Mouse (Mus musculus) thymus, adult 2 months (tissue): ENCODE results near the gene Tmem59. TPM values are rescaled to one million over a fixed set of nuclear protein-coding genes. Genes with fewer than 3 reads are reported as not detected.

Source experiments
- DNase-seq: peaks from one replicate; pipeline ENCODE4 v3.0.0; 2021
- H3K27ac ChIP-seq: fragments of 200-500 bp; 2 replicates; pipeline ENCODE4 v1.5.1; 2012; ENCODE audit warnings: low read length, control low read depth; ENCODE audit not compliant: control insufficient read depth, insufficient read depth
- H3K27me3 ChIP-seq: fragments of 200-500 bp; 2 replicates; pipeline ENCODE4 v1.6.1; 2012; ENCODE audit warnings: mild to moderate bottlenecking, low read length, moderate library complexity, mixed read lengths; ENCODE audit not compliant: control insufficient read depth, insufficient read depth
- H3K36me3 ChIP-seq: fragments of 200-500 bp; 2 replicates; pipeline ENCODE4 v1.6.1; 2012; ENCODE audit warnings: mild to moderate bottlenecking, low read length, moderate library complexity; ENCODE audit not compliant: control insufficient read depth, insufficient read depth
- H3K4me1 ChIP-seq: fragments of 200-500 bp; replicated peaks from 2 replicates; pipeline ENCODE4 v1.6.1; 2012; ENCODE audit warnings: low read length; ENCODE audit not compliant: control insufficient read depth, insufficient read depth
- H3K4me3 ChIP-seq: fragments of 200-500 bp; 2 replicates; pipeline ENCODE4 v1.5.1; 2012; ENCODE audit warnings: mild to moderate bottlenecking, low read length, control low read depth, moderate library complexity; ENCODE audit not compliant: control insufficient read depth, insufficient read depth
- CTCF ChIP-seq: fragments of 200-500 bp; IDR thresholded peaks from 2 replicates; pipeline ENCODE4 v1.5.1; 2012; ENCODE audit warnings: mild to moderate bottlenecking, control low read depth, low read length, moderate library complexity, borderline replicate concordance; ENCODE audit not compliant: control insufficient read depth, poor library complexity, insufficient read depth; ENCODE audit errors: extremely low read depth
- POLR2A ChIP-seq: fragments of 200-500 bp; IDR thresholded peaks from 2 replicates; pipeline ENCODE4 v1.6.1; 2012; ENCODE audit warnings: mild to moderate bottlenecking, low read length, control low read depth, moderate library complexity; ENCODE audit not compliant: control insufficient read depth, poor library complexity, insufficient read depth; ENCODE audit errors: extremely low read depth
- WGBS: fragments of 180-500 bp; shearing (Covaris S2); methylation state at CpG from one replicate; pipeline ENCODE4 v1.1.7; 2018; 5-methylcytosine and 5-hydroxymethylcytosine counted together
- polyA plus RNA-seq: library from polyadenylated mRNA; depleted of rRNA; stranded (reverse); fragments of >200 nt; gene quantifications from 2 replicates; pipeline ENCODE4 v1.2.3, GENCODE M21; 2012

Gene Tmem59
- polyA plus RNA-seq, 1 experiment: 194 TPM

DNA sequence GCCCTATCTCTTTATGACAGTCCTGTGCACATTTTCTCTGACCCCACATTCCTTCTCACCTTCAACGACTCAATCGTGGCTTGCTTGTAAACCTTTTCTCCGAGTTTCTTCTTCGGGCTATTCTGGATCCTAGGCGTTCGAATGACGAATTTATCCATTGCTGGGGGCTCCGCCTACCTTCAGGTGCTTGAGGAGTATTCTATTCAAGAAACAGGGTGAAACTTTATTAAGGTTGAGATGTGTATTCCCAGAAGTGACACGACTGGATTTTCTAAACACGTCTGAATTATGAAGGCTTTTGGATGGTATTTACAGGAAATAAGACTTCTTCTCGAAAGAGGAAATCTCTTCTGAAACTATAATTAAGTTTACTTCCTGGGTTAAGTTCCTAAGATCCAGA is 693 bp upstream of the Tmem59 start:
- 34% methylated on average over 11 of the region's 11 CpGs for WGBS
- peak overlapping the region; percentile 75 for H3K27ac ChIP-seq
- DNase-seq: no peak
- H3K27me3 ChIP-seq: no peaks in the 10 kb centered on the region
- peaks cover 12% of the 10 kb centered on the region; the same call in 1 of the 2 replicates for H3K36me3 ChIP-seq
- H3K4me3 ChIP-seq: peak overlapping the region; percentile 84
- TF ChIP-seq CTCF (no peak), POLR2A (no peak)
- peaks cover 8% of the 10 kb centered on the region; the same call in 1 of the 2 replicates for H3K4me1 ChIP-seq

DNA sequence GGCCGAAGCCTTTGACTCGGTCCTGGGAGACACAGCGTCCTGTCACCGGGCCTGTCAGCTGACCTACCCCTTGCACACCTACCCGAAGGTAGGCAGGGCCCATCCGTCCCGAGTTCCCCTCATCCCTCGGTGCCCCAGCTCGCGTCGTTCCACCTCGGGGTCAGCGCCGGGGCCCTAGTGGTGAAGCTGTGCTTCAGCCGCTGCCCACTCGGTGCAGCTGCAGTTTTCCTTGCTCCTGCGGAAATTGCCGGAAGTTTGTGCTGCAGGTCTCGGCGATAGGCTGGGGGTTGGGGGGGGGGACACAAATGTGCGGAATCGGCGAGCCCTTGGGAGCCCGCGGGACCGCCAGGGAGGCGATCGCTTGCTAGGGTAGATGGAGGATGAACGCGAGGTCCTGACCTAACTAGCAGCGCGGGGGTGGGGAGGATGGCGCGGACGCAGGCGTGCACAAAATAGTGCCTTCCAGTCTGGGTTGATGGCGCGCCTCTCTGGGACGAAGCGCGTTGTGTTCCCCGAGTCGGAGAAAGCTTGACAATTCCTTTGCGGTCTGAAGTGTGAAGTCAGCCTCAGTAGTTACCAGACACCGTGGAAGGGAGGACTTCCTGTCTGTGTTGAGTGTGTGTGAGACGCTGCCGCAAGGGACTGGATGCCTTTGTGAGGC is 761 bp downstream of the Tmem59 start, which contains the start of gene Tceanc2:
Gene Tceanc2 (minus strand): TSS at position 287 of the 661 bp plus-strand sequence.
- Histone ChIP-seq H3K36me3 (peaks cover 7% of the 10 kb centered on the region; the same call in 1 of the 2 replicates), H3K4me1 (peaks cover 8% of the 10 kb centered on the region; the same call in 1 of the 2 replicates), H3K4me3 (peak within 1 kb of the TSS; percentile 84), H3K27ac (peak within 1 kb of the TSS; percentile 87), H3K27me3 (no peaks in the 10 kb centered on the region)
- no peak; the same call in 1 of the 2 replicates for TF ChIP-seq POLR2A
- no peak for TF ChIP-seq CTCF
- 1% methylated on average over 47 of the region's 47 CpGs for WGBS
- DNase-seq: peak; percentile 69

DNA sequence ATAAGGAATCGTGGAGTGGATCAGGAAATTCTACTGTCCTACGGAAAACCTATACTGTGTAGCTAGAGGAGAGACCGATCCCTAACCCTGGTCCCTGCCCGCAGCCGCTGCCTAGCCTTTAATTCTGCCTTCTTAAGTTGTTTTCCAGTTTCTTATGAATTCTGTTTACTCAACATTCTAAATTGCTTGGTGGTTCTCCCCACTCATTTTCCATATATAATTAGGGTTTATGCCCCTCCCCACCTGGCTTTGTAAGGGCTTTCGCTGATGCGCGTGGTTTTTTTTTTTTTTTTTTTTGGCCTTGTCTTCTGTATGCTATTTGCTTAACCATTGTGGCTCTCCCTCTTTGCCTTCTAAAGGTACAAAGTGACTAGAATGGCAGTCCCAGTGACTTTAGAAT is 1.4 kb downstream of the Tmem59 start:
- H3K4me3 ChIP-seq: peak overlapping the region; percentile 84
- under 1% methylated on average over 8 of the region's 8 CpGs for WGBS

DNA sequence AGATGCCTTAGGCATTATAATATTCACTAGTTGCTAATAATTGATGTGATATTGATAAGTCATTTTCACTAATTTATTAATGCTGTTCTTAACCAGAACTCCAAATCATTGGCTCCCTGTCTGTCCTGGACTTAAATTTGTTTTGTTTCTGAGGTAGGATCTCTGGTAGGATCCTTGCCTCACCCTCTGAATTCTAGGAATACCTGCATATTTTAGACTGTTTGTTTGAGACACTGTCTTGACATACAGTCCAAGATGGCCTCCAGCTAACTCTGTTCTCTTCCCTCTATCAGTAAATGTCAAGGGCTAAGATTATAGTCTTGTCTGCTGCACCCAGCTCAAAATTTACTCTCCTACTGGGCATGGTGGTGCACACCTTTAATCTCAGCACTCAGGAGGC is 2.5 kb downstream of the Tmem59 start:
- no peak for DNase-seq
- Histone ChIP-seq H3K4me1 (peaks cover 8% of the 10 kb centered on the region; the same call in 1 of the 2 replicates), H3K27me3 (no peaks in the 10 kb centered on the region), H3K4me3 (no peak overlapping the region), H3K36me3 (peaks cover under 1% of the 10 kb centered on the region; the same call in 1 of the 2 replicates), H3K27ac (no peak overlapping the region)
- TF ChIP-seq CTCF (no peak), POLR2A (no peak)

More for the DNA sequence above, 1.4 kb downstream of the Tmem59 start:
- Histone ChIP-seq H3K4me1 (peaks cover 8% of the 10 kb centered on the region; the same call in 1 of the 2 replicates), H3K36me3 (peaks cover 7% of the 10 kb centered on the region; the same call in 1 of the 2 replicates), H3K27me3 (no peaks in the 10 kb centered on the region), H3K27ac (peak overlapping the region; percentile 87)
- no peak for DNase-seq
- no peak for TF ChIP-seq CTCF
- no peak for TF ChIP-seq POLR2A

DNA sequence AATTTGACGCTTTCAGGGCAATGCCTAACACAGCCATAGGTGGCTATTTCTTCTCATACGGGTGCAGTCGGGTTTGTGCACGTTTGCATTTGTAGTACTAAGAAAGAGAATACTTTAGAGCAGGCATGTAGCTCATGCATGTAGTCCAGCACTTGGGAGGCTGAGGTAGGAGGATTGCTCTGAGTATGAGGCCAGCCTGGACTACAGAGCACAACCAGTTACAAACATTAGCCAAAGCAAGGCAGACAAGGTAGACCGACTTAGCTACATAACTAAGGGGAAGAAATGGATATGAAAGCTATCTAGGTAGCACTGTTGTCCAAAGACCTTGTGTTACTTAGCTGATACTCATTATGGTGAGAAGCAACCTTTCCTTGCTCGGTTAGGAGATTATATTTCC is 3.7 kb downstream of the Tmem59 start:
- H3K27me3 ChIP-seq: no peaks in the 10 kb centered on the region
- no peak overlapping the region for H3K4me3 ChIP-seq
- no peak for DNase-seq
- TF ChIP-seq CTCF (no peak), POLR2A (no peak)
- H3K27ac ChIP-seq: no peak overlapping the region
- 72% methylated on average over 6 of the region's 6 CpGs for WGBS
- H3K4me1 ChIP-seq: peaks cover 8% of the 10 kb centered on the region; the same call in 1 of the 2 replicates
- peaks cover 12% of the 10 kb centered on the region for H3K36me3 ChIP-seq

DNA sequence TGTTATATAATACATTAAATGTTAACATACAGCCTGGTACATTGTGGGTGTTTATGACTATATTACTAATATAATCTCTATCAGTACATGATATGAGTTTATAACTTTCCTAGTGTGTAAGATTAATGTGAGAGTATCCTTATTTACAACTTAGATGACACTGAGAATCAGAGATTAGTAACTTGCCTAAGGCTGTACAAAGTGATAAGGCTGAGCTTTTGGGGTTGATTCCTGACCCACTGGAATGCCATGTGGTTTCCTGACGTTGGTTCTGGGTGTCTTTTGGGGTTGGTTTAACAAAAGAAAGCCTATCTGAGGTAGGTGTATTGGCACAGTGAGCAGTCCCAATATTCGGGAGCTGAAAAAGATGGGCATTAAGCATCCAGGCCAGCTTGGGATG is 4.6 kb downstream of the Tmem59 start:
- Histone ChIP-seq H3K27me3 (no peaks in the 10 kb centered on the region), H3K27ac (no peak overlapping the region), H3K36me3 (peaks cover 21% of the 10 kb centered on the region), H3K4me1 (peaks cover 6% of the 10 kb centered on the region; the same call in 1 of the 2 replicates), H3K4me3 (no peak overlapping the region)
- TF ChIP-seq POLR2A: no peak
- TF ChIP-seq CTCF: no peak
- WGBS: 47% methylated on average over 2 of the region's 2 CpGs
- DNase-seq: no peak

DNA sequence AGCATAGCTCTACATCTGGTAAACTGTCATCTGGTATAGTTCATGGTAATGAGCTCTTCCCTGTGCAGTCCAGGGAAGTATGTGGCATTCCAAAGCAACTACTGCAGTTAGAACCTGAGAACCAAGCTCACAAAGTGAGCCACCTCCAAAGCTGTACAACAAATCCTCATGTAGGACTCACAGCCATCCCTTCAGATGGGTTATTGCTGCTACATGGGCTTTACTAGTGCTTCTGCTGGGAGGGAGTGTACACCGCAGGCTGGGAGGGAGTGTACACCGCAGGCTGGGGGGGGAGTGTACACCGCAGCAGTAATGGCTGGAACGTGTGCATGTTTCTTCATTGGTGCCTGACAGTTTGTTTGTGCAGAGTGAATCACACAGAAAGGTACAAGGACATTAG is 5.0 kb downstream of the Tmem59 start:
- 86% methylated on average over 4 of the region's 4 CpGs for WGBS
- H3K4me1 ChIP-seq: peaks cover 6% of the 10 kb centered on the region; the same call in 1 of the 2 replicates
- no peak overlapping the region for H3K27ac ChIP-seq

More for the DNA sequence above, 5.0 kb downstream of the Tmem59 start:
- H3K4me3 ChIP-seq: no peak overlapping the region
- H3K27me3 ChIP-seq: no peaks in the 10 kb centered on the region
- TF ChIP-seq CTCF (no peak), POLR2A (no peak)
- no peak for DNase-seq
- peaks cover 25% of the 10 kb centered on the region for H3K36me3 ChIP-seq
